ENCODE assay signal across 15 mouse cellular contexts in the genomic region with DNA sequence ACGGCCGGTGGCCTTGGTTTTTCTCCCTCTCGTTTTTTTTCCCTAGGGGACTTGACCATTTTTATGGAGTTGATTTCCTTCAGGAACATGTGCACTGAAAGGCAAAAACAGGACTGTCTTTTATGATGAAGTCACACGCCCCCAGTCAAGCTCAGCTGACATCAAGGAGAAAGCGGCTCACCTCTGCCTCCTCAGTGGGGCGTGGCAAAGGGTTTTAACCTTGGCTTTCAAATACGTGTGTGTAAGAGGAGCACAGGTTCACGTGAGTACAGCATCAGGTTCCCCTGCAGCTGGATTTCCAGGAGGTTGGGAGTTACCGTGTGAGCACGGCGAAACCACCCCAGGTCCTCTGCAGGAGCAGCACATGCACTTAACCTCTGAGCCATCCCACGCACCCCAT. TPM values are rescaled to one million over a fixed set of nuclear protein-coding genes. Genes with fewer than 3 reads are reported as not detected.
"Had no signal": no experiment of that assay in that cellular context is flagged by ENCODE, and none has a peak within 500 bp of the region (broad histone marks: within the 10 kb centered on the region; RNA-seq: fewer than 3 reads in every experiment).

No protein-coding gene starts in this region.

- DNase-seq: layer of hippocampus, adult 9-11 months; layer of hippocampus, postnatal 36 days; lung, embryonic 14.5 days; lung, postnatal 14 days; retina, postnatal 1 day; right cerebral cortex, postnatal 4 days; spleen, adult 18-20 months; thymus, adult 18-20 months; thymus, postnatal 14 days had no signal

- H3K36me3 ChIP-seq: limb, embryonic 15.5 days; midbrain, embryonic 12.5 days; neural tube, embryonic 13.5 days had no signal

- H3K4me3 ChIP-seq: limb, embryonic 15.5 days; liver, embryonic 12.5 days; midbrain, embryonic 12.5 days; neural tube, embryonic 13.5 days had no signal

- H3K27ac ChIP-seq: limb, embryonic 15.5 days; liver, embryonic 12.5 days; midbrain, embryonic 12.5 days; neural tube, embryonic 13.5 days had no signal

- ATAC-seq: liver, embryonic 12.5 days; midbrain, embryonic 16.5 days had no signal

- H3K4me2 ChIP-seq: limb, embryonic 15.5 days; liver, embryonic 12.5 days; lung, embryonic 14.5 days; midbrain, embryonic 12.5 days; neural tube, embryonic 13.5 days had no signal

- H3K27me3 ChIP-seq: limb, embryonic 15.5 days had no signal

- H3K9me3 ChIP-seq: limb, embryonic 15.5 days; liver, embryonic 12.5 days; midbrain, embryonic 12.5 days; neural tube, embryonic 13.5 days had no signal

- H3K9ac ChIP-seq: limb, embryonic 15.5 days; liver, embryonic 12.5 days; lung, embryonic 14.5 days; midbrain, embryonic 12.5 days; neural tube, embryonic 13.5 days had no signal

- H3K4me1 ChIP-seq: liver, embryonic 12.5 days had no signal

RNA-seq across cellular contexts. Expression of a gene that starts 33.7 kb away (rescaled TPM):
- total RNA-seq: megakaryocyte-erythroid progenitor cell, adult 5-6 weeks had no signal
